Mouse (Mus musculus): ENCODE results near the gene Rabgap1l. TPM values are rescaled to one million over a fixed set of nuclear protein-coding genes. Genes with fewer than 3 reads are reported as not detected.
"Not testable (repeated sequence)": the region's sequence is repeated elsewhere in the genome, so short reads cannot be mapped to it uniquely, and the experiment has no call there.

Rabgap1l gene
- total RNA-seq, 4 experiments from 2014 or later, result 27.9 to 45.9 (median 34.6) TPM

DNA sequence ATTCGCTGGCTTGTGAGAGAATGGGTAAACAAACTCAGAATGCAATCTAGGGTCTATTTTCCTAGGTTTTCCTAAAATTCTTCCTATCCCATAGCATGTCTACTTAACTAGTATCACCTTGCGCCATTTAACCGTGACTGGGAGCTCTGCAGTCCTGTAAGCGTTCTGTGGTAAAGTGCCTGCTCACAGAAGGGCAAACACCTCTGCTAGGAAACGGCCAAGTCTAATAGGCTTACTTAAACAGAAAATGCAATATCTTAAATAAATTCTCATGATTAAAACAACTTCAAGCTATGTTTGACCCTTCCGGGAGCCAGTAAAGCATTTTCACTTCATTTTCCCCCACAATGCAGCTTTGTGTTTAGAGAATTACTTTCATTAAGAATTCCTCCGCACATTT, 484.5 kb downstream of the Rabgap1l start:
- no peak for DNase-seq

DNA sequence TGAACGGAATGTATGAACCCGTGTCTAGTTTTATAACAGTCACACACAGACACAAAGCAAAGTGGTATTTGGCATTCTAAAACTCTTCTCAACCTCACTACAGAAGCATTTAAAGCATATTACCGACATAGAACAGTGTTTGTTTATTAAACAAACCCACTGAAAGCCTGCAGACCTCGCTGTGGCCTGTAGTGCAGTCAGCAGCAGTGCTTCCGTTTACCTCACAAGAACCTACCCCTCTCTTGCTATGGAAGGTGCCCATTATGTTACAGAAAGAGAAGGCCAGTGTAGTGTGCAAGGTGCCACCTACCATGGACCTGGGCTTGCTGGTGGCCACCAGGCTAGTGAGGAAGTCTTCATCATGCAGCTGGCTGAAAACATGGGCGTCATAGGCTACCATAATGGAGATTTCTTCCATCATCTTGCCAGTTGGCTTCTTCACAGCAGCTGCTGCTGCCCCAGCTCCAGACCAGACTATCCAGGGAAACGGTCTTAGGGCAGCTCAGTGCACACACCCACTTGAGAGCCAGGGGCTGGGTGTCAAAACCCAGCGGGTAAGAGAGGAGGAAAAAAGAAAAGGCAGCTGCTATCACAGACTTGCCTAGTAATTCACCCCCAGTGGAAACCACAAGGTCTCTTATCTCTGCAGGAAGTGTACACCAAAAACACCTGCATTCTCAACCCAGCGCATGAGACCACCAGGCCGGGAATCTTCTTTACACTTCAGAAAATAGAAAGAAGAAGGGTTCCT, 486.0 kb downstream of the Rabgap1l start:
- no peak for DNase-seq

DNA sequence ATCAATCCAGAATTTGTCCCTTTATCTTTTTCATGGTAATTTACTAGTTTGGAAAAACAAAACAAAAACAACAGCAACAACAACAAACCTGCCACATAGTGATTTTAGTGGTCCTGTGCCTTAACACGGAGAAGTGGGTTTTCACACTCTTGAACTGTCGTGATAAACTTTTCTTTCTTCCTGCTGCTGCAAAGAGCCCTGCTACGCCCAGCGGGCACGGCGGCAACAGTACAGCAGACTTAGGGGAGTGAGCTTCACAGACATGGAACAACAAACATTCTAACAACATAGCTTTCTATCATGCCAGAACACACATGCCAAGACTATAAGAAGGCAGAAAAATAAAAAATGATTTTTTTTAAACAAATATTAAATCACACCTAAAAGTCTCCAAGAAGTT, 486.7 kb downstream of the Rabgap1l start:
- DNase-seq, result no peak

DNA sequence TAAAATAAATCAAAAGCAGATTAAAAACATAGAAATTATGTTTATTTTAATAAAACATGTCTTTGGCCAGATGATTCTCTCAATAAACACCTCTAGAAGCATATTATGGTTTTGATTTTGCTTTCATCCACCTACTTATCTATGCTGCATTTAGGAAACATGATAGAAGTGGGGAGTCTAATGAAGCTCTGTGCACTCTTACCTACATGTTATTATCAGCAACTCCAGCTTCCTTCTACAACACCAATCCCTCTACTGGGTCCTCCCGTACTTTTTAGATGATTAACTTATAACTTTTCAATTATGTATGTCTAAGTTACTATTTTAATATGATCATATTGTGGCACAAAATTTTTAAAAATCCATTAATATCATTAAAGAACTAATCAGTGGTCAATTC, 487.2 kb downstream of the Rabgap1l start:
- no peak for DNase-seq

DNA sequence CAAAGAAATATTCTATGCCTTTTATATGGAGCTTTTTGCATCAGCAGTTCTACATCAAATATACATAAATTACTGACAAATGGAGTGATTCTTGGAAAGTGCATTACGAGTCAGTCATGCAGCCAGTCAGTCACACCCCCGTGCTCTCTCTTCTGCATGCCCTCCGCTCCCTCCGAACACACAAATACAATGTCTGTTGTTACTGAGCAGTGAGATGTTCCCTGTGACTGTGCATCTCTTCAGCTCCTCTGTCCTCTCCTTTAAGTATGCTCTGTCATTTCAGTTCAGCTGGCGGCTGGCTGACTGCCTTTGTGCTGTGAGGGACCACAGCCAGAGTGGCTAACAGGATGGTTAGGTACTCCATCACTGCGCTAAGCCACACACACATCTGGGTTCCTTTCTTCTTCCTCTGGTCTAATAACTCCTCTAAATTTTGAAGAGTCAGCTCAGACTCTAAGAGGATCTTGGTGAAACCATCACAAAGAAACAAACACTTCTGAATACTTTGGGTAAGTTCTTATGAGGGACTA, 488.0 kb downstream of the Rabgap1l start:
- no peak for DNase-seq

DNA sequence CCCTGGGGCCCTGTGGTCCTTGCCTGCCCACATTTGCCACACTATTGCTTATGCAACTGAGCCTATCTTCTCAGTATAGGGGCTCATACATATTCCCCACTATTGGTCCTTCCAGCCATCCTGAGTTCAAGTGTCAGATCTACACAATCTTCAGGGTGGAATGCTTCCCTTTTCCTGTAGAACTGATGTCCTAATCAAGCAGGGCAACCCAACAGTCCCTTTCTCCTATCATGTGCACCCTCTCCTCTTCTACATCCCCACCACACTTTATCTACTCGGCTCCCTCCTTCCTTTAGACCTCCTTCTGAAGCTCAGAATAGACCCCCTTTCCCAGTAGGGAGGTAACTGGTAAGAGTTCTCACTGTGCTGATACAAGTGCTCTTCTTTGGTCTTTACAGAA, 490.7 kb downstream of the Rabgap1l start:
- DNase-seq, result no peak

DNA sequence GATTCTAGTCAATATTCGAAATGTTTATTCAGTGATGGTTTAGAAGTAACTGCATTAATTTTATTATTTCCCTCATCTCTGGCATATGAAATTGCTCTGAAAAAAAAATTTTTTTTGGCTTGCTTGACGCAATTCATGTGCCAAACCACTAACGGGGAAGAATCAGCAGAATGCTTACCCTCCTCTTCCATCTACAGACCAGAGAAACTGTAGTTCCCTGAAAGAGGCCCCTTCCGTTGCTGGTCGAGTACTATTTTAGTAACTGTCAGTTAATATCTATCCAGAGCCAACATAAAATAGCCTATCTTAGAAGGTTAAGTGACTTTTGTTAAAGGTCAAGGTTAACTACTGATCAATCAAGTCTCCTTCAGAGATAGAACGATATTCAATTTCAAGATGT, 491.9 kb downstream of the Rabgap1l start:
- no peak for DNase-seq

DNA sequence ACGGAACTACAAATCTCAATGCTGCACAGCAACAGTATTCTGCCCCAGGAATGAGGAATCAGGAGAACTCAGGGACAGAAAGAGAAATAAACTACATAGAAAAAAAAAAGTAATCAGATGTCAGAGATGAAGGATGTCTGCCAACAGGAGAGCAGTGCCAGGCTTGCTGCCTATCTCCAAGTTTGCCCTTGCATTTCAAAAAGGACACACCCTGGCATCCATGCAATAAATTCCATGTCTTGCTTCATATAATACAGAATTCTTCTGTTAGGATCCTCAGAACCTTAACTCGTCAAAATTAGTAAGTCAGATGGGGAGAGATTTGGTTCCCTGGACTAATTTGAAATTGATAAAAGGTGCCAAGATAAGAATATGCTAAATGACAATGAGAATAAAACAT, 492.3 kb downstream of the Rabgap1l start:
- DNase-seq, result no peak

DNA sequence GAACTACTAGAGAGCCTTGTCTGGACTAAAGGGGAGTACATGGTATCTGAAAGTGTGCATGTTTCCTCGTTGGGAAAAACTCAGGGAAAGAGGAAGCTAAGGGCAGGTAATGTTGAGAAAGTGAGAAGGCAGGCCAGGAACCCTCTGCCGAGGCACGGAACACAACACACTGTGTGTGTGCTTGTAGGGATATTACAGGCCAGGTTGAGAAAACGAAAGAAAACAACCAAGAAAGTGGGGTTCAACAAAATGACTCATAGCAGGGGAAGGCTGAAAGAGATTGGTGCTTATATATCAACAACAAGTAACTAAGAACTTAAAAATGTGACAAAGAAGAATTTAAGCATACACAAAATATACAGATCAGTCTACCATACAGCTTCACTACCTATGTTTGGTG, 493.0 kb downstream of the Rabgap1l start:
- DNase-seq, result no peak

DNA sequence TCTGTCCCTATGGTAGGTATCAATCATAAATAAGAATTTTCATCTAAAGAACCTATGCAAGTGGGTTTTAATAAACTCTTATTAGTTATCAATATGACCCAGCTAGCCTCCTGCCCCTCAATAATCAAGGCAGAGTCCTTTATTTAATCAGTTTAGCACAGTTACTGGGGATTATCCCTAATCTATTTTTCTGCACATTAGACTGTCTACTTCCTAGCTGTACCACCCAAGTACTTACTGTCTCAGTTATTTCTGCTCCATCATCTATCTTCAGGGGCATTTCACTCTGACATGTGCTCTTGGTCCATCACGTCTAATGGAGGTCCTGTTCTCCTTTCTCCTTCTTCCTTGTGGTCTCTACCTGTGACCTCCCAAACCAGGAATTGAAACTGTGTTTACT, 494.1 kb downstream of the Rabgap1l start:
- no peak for DNase-seq

DNA sequence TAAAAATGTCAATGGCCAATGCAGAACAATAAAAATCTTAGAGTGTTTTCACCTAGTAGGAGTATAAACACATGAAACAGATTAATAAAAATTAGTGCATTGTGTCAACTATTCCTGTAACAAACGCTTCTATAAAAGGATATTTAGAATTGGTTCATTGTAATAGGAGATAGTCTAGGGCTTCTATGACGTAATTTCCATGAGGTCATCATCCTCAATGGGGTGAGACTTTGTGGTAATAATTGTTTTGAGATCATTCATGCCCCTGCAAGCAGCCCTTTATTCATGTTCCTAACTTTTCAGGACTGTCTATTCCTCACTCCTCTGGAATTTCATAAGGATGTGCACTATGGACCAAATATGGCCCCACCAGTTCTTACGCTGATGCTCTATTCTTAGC, 495.3 kb downstream of the Rabgap1l start:
- DNase-seq, result no peak

DNA sequence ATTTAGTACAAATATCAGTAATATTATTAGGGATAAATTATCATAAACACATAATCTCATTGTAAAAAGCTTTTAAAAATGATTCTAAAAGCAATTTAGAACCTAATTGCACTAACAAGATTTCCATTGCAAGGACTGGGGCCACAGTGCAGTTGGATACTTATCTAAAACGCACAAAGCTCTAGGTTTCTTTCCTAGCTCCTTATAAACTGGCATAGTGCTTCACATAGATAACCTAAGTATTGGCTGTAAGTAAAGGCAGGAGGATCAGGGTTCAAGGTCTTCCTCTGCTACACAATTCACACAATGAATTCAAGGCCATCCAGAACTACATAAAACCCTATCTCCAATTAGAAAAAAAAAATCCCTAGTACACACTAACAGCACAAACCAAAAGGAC, 497.7 kb downstream of the Rabgap1l start:
- DNase-seq, result no peak

DNA sequence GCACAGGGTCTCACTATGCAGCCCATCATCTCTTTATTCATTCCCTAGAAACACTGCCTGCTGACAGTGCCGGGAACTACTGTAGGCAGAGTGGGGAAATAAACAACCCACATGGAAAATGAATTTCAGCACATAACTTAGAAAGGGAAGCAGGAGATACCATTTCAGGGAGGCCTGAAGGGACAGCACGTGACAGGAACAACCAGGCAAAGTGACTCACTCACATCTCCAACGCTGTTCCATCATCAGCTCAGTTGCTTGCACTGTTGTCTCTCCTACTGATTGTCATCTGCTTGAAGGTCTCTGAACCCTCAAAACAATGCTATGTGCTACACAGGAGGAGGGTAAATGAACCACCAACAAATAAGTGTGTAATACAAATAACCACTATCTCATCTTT, 499.5 kb downstream of the Rabgap1l start:
- DNase-seq, result no peak

DNA sequence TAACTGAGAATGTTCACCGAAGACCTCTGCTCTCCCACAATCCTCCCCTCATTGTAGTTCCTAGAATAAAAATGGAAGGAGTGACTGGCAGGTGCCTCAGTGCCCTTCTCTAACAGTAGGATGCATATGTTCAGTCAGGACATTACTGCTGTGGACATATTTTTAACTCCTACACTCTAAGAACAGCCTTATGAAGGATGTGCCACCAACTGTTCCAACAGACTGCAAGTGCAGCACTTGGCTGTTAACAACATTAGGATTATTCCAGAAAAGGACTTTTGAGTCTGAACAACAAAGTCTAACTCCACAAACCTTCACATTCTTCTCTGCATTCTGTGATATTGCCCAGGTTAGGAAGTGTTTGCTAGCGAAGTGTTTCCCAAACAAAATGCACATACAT, 501.0 kb downstream of the Rabgap1l start:
- no peak for DNase-seq

DNA sequence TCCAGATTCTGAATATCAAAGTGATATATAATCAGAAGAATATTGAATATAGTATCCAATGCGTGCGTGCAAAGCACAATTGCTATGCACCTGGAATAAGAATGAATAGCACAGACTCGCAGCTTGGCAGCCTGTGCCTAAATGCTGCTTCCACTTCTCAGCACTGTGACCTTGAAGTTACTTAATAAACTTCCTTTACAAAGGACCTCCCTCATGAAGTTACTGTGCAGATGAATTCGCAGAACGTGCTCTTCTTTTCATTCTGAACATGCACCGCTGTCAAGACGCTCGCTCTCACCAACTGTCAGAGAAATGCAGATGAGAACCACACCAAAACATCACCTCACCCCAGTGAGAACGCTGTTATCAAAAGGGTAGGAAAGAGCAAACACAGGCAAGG, 502.8 kb downstream of the Rabgap1l start:
- no peak for DNase-seq

DNA sequence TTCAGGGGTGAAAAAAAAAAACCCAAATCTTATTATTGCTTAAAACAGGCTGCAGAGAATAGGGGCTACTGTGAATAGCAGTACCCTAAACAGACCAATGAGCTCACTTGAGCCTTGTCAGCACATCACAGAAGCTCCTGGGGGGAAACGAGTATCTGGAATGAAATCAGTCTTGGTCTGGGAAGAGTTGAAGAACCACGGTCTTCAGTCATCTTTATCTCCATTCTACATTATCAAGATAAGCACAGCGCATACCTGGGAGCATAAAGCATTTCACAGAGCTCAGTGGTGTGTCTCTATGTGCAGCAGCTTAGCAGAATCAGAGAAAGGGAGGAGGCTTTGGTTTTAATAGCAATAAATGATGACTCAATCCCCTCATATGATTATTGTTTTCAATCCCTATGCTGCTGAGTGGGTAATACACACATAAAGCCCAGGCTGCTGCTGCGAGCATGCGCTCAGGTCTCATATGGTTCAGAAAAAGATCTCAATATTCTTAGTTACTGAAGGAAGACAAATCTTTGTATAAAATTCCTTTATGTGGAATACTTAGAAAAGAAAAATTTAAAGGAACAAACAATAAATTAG, 505.9 kb downstream of the Rabgap1l start:
- DNase-seq, result no peak

DNA sequence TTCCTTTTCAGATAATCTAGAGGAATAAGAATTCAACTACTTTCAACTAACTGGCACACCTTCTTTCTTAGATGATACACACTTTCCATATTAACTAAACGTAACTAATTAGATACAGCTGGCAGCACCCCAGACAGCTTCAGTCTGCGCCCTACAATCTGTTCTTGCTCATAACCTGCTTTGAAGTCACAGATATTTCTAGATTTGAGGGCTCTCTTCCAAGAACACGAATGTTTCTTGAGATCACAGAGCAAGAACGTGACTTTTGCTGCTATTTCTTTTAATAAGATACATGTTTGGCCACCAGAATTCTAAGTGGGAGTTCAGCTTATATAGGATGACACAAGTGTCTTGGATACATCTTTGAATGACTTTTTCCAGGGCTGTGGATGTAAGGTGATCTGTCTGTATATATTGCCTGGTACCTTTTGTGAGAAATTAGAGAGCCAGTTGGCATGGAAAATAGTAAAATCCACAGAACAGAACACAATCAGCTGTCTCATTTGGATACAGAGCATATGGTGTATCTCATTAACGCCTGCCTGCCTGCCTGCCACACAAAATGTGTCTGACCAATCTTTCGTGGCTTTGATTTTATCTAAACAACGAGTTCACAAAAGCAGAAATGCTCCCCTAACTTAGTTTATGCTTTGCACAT, 506.5 kb downstream of the Rabgap1l start:
- DNase-seq, result no peak

DNA sequence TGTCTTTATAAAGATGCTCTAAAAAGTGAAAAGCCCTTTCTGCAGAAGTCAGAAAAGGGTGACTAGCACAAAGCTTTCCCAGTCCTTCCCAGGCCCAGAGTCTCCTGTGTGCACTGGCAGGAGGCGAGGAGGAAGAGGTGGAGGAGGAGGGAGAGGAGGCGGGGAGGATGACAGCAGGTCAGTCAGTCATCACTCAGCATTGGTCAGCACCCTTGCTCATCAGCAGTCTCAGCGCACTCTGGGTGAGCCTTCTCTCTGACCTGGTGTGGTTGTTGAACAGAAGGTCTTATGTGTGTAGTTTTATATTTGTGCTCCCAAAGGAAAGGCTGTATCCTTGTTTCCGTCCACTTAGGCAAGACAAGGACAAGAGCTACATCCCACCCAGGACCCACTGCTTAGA, 508.8 kb downstream of the Rabgap1l start:
- DNase-seq, result no peak

DNA sequence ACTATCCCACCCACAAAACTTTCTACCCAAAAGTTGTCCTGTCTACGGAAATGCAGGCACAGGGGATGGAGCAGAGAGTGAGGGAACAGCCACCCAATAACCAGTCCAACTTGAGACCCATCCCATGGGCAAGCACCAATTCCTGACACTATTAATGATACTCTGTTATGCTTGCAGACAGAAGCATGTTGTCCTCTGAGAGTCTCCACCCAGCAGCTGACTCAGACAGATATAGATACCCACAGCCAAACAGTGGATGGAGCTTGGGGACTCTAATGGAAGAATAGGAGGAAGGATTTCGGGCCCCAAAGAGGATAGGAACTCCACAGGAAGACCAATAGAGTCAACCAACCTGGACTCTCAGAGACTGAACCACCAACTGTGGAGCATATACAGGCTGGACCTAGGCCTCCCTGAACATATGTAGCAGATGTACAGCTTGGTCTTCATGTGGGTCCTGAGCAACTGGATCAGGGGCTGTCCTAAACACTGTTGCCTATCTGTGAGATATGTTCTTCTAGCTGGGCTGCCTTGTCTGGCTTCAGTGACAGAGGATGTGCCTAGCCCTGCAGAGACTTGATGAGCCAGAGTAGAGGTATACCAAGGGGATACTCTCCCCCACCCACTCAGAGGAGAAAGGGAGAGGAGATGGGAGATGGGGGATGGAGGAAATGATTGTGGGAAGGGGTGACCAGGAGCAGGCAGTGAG, 510.7 kb downstream of the Rabgap1l start:
- not testable (repeated sequence) for DNase-seq

DNA sequence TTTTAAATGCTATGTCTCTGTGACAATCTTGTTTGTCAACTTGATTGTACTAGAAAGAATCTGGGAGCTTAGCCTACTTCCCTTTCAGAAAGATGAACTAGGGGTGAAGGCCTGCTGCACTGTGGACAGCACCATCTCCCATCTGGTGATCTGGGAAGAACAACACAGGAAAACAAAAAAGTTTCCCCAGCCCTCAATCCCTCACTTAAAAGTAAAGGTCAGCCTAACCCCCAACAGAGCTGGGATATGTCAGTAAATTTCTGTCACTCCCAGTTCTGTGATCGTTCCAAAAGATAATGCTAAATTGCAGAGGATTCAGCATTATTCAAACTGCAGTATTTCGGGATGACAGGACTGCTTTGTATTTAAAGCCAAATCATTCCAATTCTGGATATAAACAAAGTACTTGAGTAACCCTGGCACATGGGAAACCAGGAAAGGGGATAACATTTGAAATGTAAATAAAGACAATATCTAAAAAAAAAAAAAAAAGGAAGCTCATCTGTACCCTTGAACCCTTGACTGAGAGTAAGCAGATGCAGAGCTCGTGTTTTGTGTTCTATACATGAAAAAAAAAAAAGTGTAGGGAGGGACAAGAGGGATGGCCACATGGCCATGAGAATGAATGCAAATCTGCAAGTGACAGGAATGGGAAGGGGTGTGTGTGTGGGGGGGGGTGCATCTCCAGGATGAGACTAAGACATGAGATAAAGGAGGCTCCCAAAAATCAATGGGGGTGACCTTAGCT, 511.5 kb downstream of the Rabgap1l start:
- DNase-seq, result no peak

DNA sequence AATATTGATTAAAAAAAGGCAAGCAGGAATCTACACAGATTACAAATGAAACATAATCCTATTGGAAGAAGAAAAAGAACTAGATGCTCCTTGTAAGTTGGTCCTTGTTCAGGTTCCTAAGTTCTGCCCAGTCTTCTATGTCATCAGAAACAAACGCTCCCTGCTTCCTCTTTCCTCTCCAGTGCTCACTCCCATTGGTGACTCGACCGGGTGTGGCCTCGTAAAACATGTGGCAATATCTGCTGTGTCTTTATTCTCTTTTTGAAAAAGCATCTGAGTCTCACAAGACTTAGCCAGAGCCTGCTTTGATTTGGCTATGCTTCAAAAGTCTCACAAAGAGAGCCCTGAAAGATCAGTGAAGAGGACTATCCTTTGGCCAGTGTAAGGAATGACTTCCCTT, 512.4 kb downstream of the Rabgap1l start:
- no peak for DNase-seq

DNA sequence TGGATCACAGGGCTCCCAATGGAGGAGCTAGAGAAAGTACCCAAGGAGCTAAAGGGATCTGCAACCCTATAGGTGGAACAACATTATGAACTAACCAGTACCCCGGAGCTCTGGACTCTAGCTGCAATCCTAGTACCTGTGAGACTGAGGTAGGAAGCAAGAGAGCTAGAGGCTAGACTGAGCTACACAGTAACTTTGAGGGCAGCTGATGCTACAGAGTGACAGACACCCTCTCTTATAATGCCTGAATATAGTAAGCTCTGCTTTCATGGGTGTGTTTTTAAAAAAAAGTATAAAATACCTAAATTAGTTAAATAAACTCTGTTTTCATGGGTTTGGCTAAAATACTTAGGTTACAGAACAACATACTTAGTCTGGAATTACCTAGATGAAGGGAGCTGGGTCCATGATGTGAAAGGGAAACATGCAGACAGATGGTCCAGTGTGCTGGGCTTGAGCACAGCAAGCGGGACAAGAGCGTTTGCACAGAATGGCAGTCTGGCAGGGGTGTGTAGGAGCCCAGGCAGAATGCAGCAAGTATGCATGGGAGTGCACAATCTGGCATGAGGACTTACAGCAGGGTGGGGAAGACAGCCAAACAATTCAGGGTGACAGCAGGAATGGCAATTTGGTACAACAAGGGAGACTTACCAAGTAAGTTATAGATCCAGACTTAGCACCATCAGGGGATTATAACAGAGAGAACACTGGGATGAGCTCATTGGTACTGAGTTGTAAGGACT, 514.9 kb downstream of the Rabgap1l start:
- no peak for DNase-seq
